Mouse (Mus musculus): ENCODE results near the gene Fmnl2. TPM values are rescaled to one million over a fixed set of nuclear protein-coding genes. Genes with fewer than 3 reads are reported as not detected.

Fmnl2 gene
- total and polyA plus RNA-seq, 3 experiments, result 0.42 to 2.8 (median 2.1) TPM

DNA sequence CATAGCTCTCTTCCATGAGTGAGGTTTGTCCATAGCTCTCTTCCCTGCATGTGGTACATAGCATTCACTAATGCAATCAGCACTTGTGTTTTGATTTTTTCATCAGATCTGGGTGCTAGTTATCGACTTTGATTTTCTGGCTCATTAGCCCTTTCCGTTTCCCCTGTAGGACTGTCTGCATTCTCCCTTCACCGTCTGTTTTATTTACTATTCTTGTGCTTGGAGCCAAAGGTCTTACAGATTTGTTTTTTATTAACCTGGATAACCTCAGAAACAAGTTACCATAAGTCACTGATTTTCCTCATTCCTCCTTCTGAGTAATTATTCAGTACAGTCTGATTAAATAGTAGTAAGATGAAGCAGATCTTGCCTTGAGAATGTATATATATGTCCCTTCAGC is 44.8 kb downstream of the Fmnl2 start:
- Histone ChIP-seq H3K4me2 (ENCODE audit: insufficient read depth, low read depth, poor library complexity, severe bottlenecking) (no peak overlapping the region), H3K79me2 (replicated peaks; ENCODE audit: control insufficient read depth, extremely low read depth, insufficient read depth, poor library complexity, severe bottlenecking) (no peaks in the 10 kb centered on the region), H3K9ac (ENCODE audit: insufficient read depth, low read depth) (no peak overlapping the region), H3K27me3 (replicated peaks) (no peaks in the 10 kb centered on the region), H3K4me1 (ENCODE audit: control insufficient read depth in 1 of 2, insufficient read depth in 2 of 2) (no peaks in the 10 kb centered on the region), H3K36me3 (replicated peaks in 1 of 2; ENCODE audit: control insufficient read depth in 1 of 2, insufficient read depth in 1 of 2, low read length in 1 of 2) (no peaks in the 10 kb centered on the region), H3K9me3 (replicated peaks; ENCODE audit: low read length) (no peaks in the 10 kb centered on the region), H3K27ac (ENCODE audit: insufficient read depth, low read depth) (no peak overlapping the region), H3K4me3 (replicated peaks in 1 of 3; ENCODE audit: low read depth in 2 of 3, low read length in 2 of 3, poor library complexity in 1 of 3) (no peak overlapping the region)
- DNase-seq (ENCODE audit: extremely low read depth), result no peak
- in situ Hi-C loops (cut with MboI; ENCODE audit: low pct_ligation_motif_present, low pct_unique_long_range_greater_than_20kb, low sequenced_read_pairs), result no loop called here
- no peak for TF ChIP-seq NELFE (IDR thresholded peaks at IDR 0.05; ENCODE audit: low read depth, low read length)
- no peak for TF ChIP-seq UBTF (IDR thresholded peaks at IDR 0.05; ENCODE audit: low read depth, low read length)
- no peak for TF ChIP-seq E2F4 (IDR thresholded peaks at IDR 0.05; ENCODE audit: insufficient replicate concordance, low read depth, low read length)
- no peak for TF ChIP-seq MYC (IDR thresholded peaks at IDR 0.05; ENCODE audit: low read depth, low read length)
- no peak for TF ChIP-seq TBP (conservative IDR thresholded peaks at IDR 0.05; ENCODE audit: low read depth, low read length)
- no peak for TF ChIP-seq TCF12 (IDR thresholded peaks at IDR 0.05; ENCODE audit: low read depth, low read length)
- no peak for TF ChIP-seq GABPA (IDR thresholded peaks at IDR 0.05; ENCODE audit: insufficient replicate concordance, low read depth, low read length)
- no peak for TF ChIP-seq ZNF384 (IDR thresholded peaks at IDR 0.05; ENCODE audit: low read depth, low read length)
- TF ChIP-seq USF1 (IDR thresholded peaks at IDR 0.05; ENCODE audit: low read depth, low read length), result no peak
- TF ChIP-seq SMC3 (IDR thresholded peaks at IDR 0.05; ENCODE audit: low read depth, low read length), result no peak
- TF ChIP-seq JUN (IDR thresholded peaks at IDR 0.05; ENCODE audit: insufficient read depth, low read depth, low read length), result no peak
- TF ChIP-seq BHLHE40 (IDR thresholded peaks at IDR 0.05; ENCODE audit: low read depth, low read length), result no peak
- no peak for TF ChIP-seq ZMIZ1 (IDR thresholded peaks at IDR 0.05; ENCODE audit: low read depth, low read length)
- TF ChIP-seq HCFC1 (IDR thresholded peaks at IDR 0.05; ENCODE audit: low read depth, low read length), result no peak
- TF ChIP-seq MAZ (IDR thresholded peaks at IDR 0.05; ENCODE audit: low read depth, low read length), result no peak
- no peak for TF ChIP-seq POLR2A (IDR thresholded peaks at IDR 0.05; ENCODE audit: low read depth, low read length)
- TF ChIP-seq CHD2 (IDR thresholded peaks at IDR 0.05; ENCODE audit: low read length), result no peak
- no peak for TF ChIP-seq EP300 (IDR thresholded peaks at IDR 0.05; ENCODE audit: low read length)
- TF ChIP-seq RAD21 (IDR thresholded peaks at IDR 0.05; ENCODE audit: low read depth, low read length), result no peak
- dilution Hi-C loops (cut with MboI; ENCODE audit: extremely low pct_ligation_motif_present, extremely low pct_unique_long_range_greater_than_20kb, low sequenced_read_pairs), result no loop called here

DNA sequence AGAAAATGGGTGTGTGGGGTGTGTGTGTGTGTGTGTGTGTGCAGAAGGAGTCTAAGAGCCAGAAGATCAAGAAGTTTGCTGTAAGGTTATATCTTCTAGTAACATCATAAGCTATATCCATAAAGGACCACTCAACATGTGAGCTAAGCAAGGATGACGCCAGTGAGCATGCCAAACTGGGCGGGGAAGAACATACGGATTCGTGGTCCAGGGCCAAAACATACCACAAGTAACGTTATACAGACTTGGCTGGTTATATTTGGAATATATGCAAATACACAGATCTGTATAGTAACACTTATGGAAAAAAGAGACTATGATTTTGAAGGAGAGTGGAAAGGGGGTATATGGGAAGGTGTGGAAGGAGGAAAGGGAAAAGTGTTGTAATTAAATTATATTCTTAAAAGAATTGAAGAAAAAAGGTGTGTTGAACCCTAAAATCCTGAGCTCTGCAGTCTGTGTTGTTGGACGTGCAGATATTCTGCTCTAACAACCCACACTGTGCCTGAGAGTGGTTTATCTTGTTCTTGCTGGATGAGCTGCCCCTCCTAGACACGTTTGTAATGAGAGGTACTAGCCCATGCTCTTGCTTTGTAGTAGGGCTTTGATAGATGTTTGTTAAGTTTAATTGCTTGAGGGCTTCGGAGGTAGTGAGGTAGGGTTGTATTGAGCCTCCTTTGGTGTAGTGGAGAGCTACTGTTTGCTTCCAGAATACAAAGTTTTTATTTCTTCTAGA is 45.7 kb downstream of the Fmnl2 start:
- Histone ChIP-seq H3K9ac (ENCODE audit: insufficient read depth, low read depth) (no peak overlapping the region), H3K27ac (ENCODE audit: insufficient read depth, low read depth) (no peak overlapping the region), H3K4me3 (replicated peaks in 1 of 3; ENCODE audit: low read depth in 2 of 3, low read length in 2 of 3, poor library complexity in 1 of 3) (no peak overlapping the region), H3K79me2 (replicated peaks; ENCODE audit: control insufficient read depth, extremely low read depth, insufficient read depth, poor library complexity, severe bottlenecking) (no peaks in the 10 kb centered on the region), H3K9me3 (replicated peaks; ENCODE audit: low read length) (no peaks in the 10 kb centered on the region), H3K4me2 (ENCODE audit: insufficient read depth, low read depth, poor library complexity, severe bottlenecking) (no peak overlapping the region), H3K27me3 (replicated peaks) (no peaks in the 10 kb centered on the region), H3K4me1 (ENCODE audit: control insufficient read depth in 1 of 2, insufficient read depth in 2 of 2) (no peaks in the 10 kb centered on the region), H3K36me3 (replicated peaks in 1 of 2; ENCODE audit: control insufficient read depth in 1 of 2, insufficient read depth in 1 of 2, low read length in 1 of 2) (no peaks in the 10 kb centered on the region)
- no peak for TF ChIP-seq ZMIZ1 (IDR thresholded peaks at IDR 0.05; ENCODE audit: low read depth, low read length)
- TF ChIP-seq MYC (IDR thresholded peaks at IDR 0.05; ENCODE audit: low read depth, low read length), result no peak
- TF ChIP-seq MAX (IDR thresholded peaks at IDR 0.05; ENCODE audit: low read length), result no peak
- TF ChIP-seq TBP (conservative IDR thresholded peaks at IDR 0.05; ENCODE audit: low read depth, low read length), result no peak
- TF ChIP-seq POLR2AphosphoS2 (IDR thresholded peaks at IDR 0.05; ENCODE audit: low read depth, low read length), result no peak
- TF ChIP-seq RCOR1 (conservative IDR thresholded peaks at IDR 0.05; ENCODE audit: low read depth, low read length), result no peak
- no peak for TF ChIP-seq TCF12 (IDR thresholded peaks at IDR 0.05; ENCODE audit: low read depth, low read length)
- TF ChIP-seq JUND (conservative IDR thresholded peaks at IDR 0.05; ENCODE audit: low read depth, low read length), result no peak
- no peak for TF ChIP-seq JUN (IDR thresholded peaks at IDR 0.05; ENCODE audit: insufficient read depth, low read depth, low read length)
- no peak for TF ChIP-seq RAD21 (IDR thresholded peaks at IDR 0.05; ENCODE audit: low read depth, low read length)
- no peak for TF ChIP-seq E2F4 (IDR thresholded peaks at IDR 0.05; ENCODE audit: insufficient replicate concordance, low read depth, low read length)
- no peak for DNase-seq (ENCODE audit: extremely low read depth)
- in situ Hi-C loops (cut with MboI; ENCODE audit: low pct_ligation_motif_present, low pct_unique_long_range_greater_than_20kb, low sequenced_read_pairs) (no loop called here), dilution Hi-C loops (cut with MboI; ENCODE audit: extremely low pct_ligation_motif_present, extremely low pct_unique_long_range_greater_than_20kb, low sequenced_read_pairs) (no loop called here)

Data from CH12.LX (cell line).